Mouse (Mus musculus) megakaryocyte, embryonic 14.5 days (primary cell): Measurements from ENCODE around the gene Cenpp.

Experiments
- FLI1 ChIP-seq: IDR thresholded peaks from 2 replicates; pipeline ENCODE4 v1.6.1; 2012; ENCODE audit warnings: low read length, inconsistent platforms, mixed read lengths
- GATA1 ChIP-seq: IDR thresholded peaks from 3 replicates; pipeline ENCODE4 v1.6.1; 2012; ENCODE audit warnings: mixed read lengths, low read length, inconsistent platforms, borderline replicate concordance

GRCm38 (mm10) chr13:49530636-49531035 lies 121.9 kb downstream of the Cenpp start:
- TF ChIP-seq GATA1 (no peak), FLI1 (no peak)
